Mouse (Mus musculus): ENCODE measurements around the gene Tcte1.
A peak's percentile ranks its signal among the peaks of the same experiment; 100 is the strongest.

Gene Tcte1

DNA sequence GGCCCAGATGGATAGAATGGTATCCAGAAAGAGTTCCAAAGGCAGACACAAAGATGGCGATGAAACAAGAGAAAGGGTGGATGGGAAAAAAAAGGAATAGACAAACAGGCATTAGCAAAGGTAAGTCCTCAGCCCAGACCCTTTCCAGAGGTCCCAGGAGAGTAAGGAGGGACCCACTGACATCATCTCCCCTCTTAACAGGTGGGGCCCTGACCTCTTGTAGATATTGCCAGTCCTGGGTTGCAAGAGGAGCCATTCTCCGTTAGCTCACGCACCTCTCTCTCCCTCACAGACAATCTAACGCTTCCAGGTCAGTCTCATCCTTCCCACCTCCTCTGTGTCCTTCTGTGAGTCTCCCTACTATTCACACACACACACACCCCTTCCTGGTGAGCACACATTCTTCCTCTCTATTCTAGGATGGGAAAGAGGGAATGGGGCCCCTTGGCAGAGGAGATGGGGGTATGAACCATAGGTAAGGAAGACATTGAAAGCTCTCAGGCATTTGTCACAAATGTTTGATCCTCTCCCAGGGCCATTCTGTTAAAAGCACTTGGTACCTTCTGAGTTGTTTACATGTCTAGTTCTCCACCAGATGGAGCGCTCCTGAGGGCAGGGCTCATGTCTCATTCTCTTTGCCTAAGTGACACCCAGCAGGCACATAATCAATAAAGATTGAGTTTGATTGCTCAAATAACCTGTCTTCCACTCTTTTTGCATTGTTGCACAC, 24.4 kb downstream of the Tcte1 start:
- DNase-seq (ENCODE audit: low read depth, low spot score): no peak

DNA sequence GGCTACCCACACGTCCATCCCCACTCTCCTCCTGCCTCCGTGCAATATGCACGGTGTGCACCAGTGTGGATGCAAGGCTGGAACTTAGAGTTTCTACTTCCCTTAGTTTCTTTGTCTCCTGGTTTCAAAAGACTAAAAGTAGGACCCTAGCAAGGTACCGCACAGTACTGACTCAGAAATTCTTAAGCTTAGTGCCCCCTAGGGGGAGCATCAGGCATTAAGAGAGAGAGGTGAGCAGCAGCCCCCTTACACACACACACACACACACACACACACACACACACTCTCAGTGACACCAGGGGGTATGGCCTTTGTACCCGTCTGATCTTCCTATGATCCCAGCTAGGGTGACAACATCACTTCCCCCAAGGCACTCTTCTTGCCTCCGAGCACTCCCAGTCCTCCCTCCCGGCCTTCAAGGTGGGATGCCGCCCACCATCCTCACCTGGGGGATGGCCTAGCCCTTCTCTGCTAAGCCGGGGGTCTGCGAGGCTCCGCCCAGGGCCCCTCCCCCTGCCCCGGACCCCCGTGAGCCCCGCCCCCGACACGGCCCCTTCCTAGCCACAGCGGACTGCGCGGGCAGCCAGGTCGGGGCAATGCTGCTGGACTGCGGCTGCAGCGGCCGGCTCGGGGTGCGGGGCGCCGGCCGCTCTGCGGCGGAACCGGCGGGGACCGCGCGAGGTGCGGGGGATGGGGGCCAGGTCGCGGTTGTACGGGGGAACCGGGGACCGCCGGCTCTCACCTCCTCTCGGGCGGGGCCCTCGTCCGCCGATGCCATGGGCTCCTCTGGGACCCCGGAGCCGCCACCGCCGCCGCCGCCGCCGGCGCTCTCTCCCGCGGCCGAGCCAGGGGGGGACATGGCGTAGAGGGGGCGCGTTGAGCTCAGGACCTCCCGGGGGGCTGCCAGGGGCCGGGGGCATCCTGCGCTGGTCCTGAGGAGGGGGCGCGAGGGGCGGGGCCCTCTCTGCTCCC, 25.6 kb downstream of the Tcte1 start:
- DNase-seq (ENCODE audit: low read depth, low spot score): peak; percentile 51

DNA sequence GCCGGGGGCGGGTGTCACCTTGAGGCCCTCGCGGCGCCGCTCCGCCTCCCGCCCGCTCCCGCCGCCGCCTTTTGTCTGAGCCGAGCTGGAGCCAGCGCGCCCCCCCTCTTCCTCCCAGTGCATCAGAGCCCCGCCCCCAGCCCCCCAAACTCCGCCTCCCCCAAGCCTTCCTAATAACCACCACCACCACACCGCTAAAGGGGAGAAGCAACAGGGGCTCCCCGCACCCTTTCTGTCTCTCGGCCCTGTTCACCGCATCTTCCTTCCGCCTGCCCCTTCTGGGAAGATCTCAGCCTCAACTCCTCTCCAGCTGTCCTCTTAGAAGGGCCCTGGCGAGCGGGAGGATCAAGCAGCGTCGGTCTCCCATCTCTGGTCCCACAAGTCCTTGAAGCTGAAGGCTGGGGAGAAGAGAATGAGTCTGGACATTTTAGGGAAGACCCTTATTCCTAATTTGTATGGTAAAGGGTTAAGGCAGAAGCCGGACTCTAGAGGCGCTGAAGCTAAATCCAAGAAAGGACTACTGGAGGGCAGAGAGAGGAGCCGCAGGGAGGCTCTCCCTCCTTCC, 26.5 kb downstream of the Tcte1 start, which contains the start of gene Tmem151b:
Tmem151b (minus strand) TSS at position 61 of the 565 bp plus-strand sequence.
- peak; percentile 62 for DNase-seq (ENCODE audit: low read depth, low spot score)

DNA sequence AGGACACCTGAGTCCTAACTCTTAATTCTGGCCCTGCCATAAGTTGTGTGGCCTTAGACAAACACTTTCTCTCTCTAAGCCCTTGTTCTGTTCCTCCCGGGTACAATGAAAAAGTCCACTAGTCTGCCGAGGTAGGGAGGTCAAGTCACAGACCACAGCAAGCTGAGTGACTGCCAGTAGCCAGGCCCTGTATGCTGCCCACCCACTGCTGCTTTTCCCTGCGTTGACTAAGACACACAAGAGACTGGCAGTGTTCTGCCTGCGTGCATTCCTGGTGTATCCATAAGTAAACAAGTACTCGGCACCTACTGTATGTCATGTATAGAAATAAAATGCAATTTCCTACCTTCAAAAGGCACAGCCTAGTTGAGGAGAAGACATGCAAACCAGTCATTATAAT, 27.0 kb downstream of the Tcte1 start:
- DNase-seq (ENCODE audit: low read depth, low spot score): no peak

DNA sequence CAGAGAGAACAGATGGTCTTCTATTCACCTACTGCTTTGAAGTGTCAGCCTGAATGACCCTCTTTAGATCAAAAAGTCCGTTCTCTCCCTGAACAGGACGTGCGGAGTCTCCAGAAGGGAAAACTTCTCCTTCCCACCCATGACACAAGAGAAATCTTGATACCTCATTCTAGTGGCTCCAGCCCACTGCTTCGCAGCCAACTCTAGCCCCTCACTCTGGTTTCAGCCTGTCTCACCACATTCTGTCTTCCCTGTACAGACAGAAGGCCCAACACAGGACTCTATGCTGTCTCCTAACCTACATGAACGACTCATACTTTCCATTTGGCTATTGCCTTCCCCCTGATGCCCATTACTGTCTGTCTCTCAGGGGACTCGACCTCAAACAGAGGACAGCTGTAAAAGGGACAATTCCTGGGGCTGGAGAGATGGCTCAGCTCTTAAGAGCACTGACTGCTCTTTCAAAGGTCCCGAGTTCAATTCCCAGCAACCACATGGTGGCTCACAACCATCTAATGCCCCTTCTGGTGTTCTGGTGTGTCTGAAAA, 28.1 kb downstream of the Tcte1 start:
- DNase-seq (ENCODE audit: low read depth, low spot score): no peak

DNA sequence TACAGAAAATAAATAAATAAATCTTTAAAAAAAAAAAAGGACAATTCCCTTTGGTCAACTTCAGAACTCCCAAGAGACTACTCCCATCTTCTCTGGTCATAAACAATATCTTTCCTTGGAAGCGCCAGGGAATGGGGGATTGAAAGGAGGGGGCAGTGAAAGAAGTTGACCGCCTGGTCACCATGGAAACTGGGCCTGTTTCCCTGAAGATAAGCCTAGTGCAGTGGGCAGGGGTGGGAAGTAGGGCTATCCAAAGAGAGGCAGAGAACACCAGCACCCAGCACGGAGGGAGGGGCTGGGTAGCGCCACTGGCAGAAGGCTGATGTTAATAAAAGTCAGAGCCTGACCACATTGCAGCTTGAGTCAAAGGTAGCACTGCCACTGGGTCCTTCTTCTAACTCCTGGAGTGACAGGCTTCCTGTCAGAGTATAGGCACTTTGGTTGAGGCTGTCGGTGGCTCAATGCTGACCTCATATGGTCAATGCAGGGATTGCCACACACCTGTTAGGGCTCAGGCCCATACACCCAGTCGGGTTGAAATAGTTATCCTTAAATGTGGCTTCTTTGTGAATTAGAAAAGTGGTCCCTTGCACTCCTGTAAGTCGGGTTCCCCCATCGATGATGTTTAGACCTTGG, 28.7 kb downstream of the Tcte1 start:
- peak; percentile 93 for DNase-seq (ENCODE audit: low read depth, low spot score)

GRCm38 (mm10) chr17:45553065-45553464, 29.8 kb downstream of the Tcte1 start:
- DNase-seq (ENCODE audit: low read depth, low spot score): no peak

DNA sequence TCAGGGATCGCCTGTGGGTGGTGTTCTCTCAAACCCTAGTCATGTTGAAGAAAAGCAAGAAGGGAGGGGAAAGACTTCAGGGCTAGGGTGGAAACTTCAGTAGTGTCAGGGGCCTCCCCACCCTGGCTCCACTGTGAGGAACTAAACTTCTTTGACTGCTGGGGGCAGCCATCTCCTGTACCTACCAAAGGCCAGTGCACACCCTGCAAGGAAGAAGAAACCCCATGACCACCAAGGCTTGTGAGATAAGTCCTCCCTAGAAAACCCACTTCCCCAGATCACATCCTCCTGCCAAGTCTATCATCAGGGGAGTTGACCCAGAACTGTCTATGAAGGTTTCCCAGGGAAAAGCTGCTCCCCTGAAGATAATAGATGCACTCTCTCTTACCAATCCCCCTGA, 31.2 kb downstream of the Tcte1 start:
- peak; percentile 32 for DNase-seq (ENCODE audit: low read depth, low spot score)

- peak; percentile 98 for DNase-seq (ENCODE audit: low read depth, low spot score)
Observed at GRCm38 (mm10) chr17:45555452-45556106, 32.3 kb downstream of the Tcte1 start, which contains the start of gene Nfkbie. Gene Nfkbie, plus strand, starts transcription at chr17:45555703.

- DNase-seq (ENCODE audit: low read depth, low spot score): no peak
Observed at GRCm38 (mm10) chr17:45556107-45556489, 32.9 kb downstream of the Tcte1 start.

DNA sequence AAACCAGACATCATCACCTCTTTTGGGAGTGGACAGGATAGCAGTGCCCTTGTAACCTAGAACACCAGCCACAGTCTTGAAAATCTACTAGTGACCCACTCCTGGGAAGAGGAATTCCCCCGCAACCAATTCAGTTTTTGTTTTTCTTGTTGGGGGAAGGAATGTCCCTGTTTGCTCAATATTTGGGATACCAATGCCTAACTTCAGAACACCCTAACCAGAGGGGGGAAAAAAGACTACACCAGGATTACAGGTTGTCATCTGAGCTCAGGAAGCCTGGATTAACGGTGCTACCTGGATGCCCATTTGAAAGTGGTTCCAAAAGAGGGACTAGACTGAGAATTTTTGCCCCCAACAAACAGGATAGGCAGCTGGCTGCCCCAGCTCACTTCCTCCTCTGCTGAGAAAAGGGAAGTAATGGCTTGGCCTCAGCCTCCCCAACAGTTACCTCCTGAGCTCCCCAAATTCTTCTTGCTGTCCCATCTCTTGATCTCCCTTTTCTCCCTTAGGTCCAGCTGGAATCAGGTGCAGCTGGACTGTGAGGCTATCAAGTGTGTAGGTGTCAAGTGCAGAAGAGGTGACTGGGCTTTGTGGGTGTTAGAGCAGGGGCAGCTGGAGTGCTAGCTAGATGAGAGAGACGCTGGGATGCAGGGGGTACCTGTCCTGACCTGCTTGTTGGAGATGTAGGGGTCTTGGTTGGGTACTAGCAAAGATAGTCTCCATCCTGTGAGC, 33.4 kb downstream of the Tcte1 start:
- DNase-seq (ENCODE audit: low read depth, low spot score): peak; percentile 39

DNA sequence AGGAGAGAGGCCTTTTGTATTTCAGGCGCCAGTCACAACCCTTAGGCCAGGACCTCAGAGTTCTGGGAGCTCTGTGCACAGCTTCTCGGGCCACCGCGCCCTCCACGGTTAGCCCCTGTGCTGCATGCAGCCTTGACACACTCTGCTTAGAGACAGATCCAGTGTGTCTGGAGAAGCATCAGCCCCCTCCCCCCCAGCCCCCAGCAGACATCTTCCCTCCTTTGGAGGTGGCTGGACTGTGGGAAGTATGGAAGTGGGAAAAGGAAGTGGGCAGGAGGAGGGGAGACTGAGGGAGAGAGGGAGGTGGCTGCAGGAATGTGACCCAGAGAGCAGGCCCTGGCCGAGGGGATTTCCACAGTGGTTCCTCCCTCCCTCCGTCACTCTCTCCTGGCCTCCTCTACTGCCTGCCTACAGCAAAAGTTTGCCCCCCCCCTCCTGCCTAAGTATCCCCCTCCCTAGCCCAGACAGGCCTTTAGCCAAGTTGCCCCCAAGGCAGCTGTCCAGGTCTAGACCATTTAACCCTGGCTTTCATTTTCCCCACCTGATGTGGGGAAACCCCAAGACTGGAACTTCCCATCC, 34.1 kb downstream of the Tcte1 start:
- peak; percentile 64 for DNase-seq (ENCODE audit: low read depth, low spot score)

GRCm38 (mm10) chr17:45557998-45558862, 35.0 kb downstream of the Tcte1 start:
- peak; percentile 81 for DNase-seq (ENCODE audit: low read depth, low spot score)

DNA sequence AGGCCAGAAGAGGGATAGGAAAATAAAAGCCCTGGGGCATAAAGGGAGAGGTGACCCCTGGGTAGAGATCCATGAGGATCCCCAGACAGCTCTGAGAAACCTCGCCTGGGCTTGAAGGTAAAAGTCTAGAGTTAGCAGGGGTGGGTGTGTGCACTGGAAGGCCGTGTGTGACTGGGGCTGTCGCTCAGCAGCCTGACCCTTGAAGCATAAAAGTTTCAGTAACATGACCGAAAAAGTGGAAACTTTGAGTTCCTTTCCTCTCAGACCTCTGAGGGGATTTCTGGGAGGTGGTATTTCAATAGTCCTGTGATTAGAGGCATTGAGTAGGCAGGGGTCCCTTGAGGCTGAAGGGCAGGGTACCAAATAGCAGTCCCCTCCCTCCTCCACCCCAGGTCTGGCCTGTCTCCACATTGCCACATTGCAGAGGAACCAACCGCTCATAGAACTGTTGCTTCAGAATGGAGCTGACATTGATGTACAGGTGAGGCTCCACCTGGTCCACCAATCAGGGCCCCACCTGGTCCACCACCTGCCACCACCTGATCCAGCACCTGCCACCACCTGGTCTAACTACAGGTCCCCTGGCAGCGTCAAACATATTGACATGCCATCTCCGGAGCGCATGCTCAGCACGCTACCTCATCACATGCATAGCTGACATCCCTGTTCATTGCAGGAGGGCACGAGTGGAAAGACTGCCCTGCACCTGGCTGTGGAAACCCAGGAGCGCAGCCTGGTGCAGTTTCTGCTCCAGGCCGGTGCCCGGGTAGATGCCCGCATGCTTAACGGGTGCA, 36.7 kb downstream of the Tcte1 start:
- DNase-seq (ENCODE audit: low read depth, low spot score): no peak

- no peak for DNase-seq (ENCODE audit: low read depth, low spot score)
Observed at GRCm38 (mm10) chr17:45563216-45563615, 40.0 kb downstream of the Tcte1 start.

DNA sequence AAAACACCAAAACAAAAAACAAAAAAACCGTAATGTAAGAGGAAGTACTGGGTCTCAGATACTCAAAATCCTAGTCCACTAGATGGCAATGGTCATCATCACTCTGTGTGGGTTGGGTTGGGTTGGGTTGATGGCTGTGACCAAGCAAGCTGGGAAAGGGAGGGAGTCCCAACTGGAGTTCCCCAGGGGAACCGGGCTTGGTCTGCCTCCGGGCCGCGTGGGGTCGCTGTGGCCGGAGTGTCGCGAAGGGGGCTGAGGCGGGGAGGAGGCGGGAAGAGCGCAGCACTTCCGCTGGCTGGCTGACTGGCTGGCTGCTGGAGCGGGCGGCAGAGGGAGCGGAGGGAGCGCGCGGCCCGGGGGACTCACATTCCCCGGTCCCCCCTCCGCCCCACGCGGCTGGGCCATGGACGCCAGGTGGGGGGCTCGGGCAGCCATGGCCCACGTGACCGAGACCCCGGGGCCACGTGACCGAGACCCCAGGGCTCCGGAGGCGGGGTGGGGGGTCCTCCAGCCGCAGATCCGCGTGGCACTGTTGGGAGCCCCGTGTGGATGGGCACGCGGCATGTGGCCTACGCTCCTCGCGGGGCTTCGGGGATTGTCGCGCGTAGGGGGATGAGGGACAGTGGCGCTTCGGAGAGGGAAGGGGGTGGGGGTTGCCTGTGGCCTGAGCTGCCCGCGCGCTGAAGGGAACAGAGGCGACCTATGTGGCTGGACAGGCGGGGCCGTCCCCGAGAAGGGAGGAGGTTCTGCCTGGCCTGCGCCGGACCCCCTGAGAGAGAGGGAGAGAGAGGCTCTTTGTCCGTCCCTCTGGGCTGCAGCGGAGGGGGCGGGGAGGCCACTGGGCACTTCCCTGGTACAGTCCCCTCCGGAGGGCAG, 40.7 kb downstream of the Tcte1 start, which contains the start of gene Slc35b2:
Slc35b2 (plus strand) TSS at position 220 of the 876 bp plus-strand sequence.
- DNase-seq (ENCODE audit: low read depth, low spot score): peak; percentile 93

- no peak for DNase-seq (ENCODE audit: low read depth, low spot score)
Observed at GRCm38 (mm10) chr17:45564531-45565084, 41.4 kb downstream of the Tcte1 start.
